Mouse (Mus musculus) bone marrow, adult 2 months (tissue): ENCODE measurements around the gene 1700020D05Rik. TPM values are rescaled to one million over a fixed set of nuclear protein-coding genes. Genes with fewer than 3 reads are reported as not detected.
"Not testable (repeated sequence)": the region's sequence is repeated elsewhere in the genome, so short reads cannot be mapped to it uniquely, and the experiment has no call there.

Experiments used
- H3K27ac ChIP-seq: fragments of 200-500 bp; 2 replicates; pipeline ENCODE4 v1.5.1; 2012; ENCODE audit warnings: low read depth, mild to moderate bottlenecking, control low read depth, inconsistent platforms, low read length; ENCODE audit not compliant: control insufficient read depth, poor library complexity, insufficient read depth
- H3K4me1 ChIP-seq: fragments of 200-500 bp; 2 replicates; pipeline ENCODE4 v1.6.1; 2011; ENCODE audit warnings: low read length; ENCODE audit not compliant: control insufficient read depth, insufficient read depth
- H3K4me3 ChIP-seq: fragments of 200-500 bp; replicated peaks from 2 replicates; pipeline ENCODE3; 2011; ENCODE audit warnings: mild to moderate bottlenecking, low read depth, low read length, control low read depth; ENCODE audit not compliant: control insufficient read depth
- CTCF ChIP-seq: fragments of 200-500 bp; IDR thresholded peaks from 2 replicates; pipeline ENCODE4 v1.5.1; 2011; ENCODE audit warnings: low read length, control low read depth; ENCODE audit not compliant: control insufficient read depth, insufficient read depth
- POLR2A ChIP-seq: fragments of 200-500 bp; IDR thresholded peaks from 2 replicates; pipeline ENCODE4 v1.6.1; 2011; ENCODE audit warnings: low read depth, mild to moderate bottlenecking, control low read depth, low read length, borderline replicate concordance; ENCODE audit not compliant: control insufficient read depth
- WGBS: fragments of 180-500 bp; shearing (Covaris S2); methylation state at CpG from one replicate; pipeline ENCODE4 v1.1.7; 2018; 5-methylcytosine and 5-hydroxymethylcytosine counted together
- polyA plus RNA-seq: library from polyadenylated mRNA; stranded (reverse); fragments of >200 nt; gene quantifications from 2 replicates; pipeline ENCODE4 v1.2.4, GENCODE M21; 2011; ENCODE audit warnings: low replicate concordance; ENCODE audit not compliant: missing spikeins, insufficient read depth, insufficient read length

The 1700020D05Rik gene
- polyA plus RNA-seq, 1 experiment = 4.0 TPM

GRCm38 (mm10) chr19:5510031-5511026 is 6.7 kb upstream of the 1700020D05Rik start, which contains the start of gene Snx32:
Gene Snx32, minus strand, starts transcription at chr19:5510538.
- H3K27ac ChIP-seq = peak within 1 kb of the TSS; percentile 83
- 2% methylated on average over 47 of the region's 47 CpGs for WGBS
- TF ChIP-seq CTCF (no peak), POLR2A (0 out of 2 replicates have a peak, but pooled peaks have one; percentile 20)
- H3K4me1 ChIP-seq = no peaks in the 10 kb centered on the region; the same call in 1 of the 2 replicates
- H3K4me3 ChIP-seq = peak within 1 kb of the TSS; percentile 72

- no peak for TF ChIP-seq POLR2A
- TF ChIP-seq CTCF = no peak
- Histone ChIP-seq H3K27ac (no peak overlapping the region), H3K4me3 (no peak overlapping the region), H3K4me1 (no peaks in the 10 kb centered on the region)
- 87% methylated on average over 2 of the region's 2 CpGs for WGBS
These were observed 3.2 kb downstream of the 1700020D05Rik start for GRCm38 (mm10) chr19:5500330-5500875.

- H3K27ac ChIP-seq = no peak overlapping the region
- 91% methylated on average over 16 of the region's 16 CpGs for WGBS
- H3K4me3 ChIP-seq = no peak overlapping the region
- TF ChIP-seq POLR2A (no peak), CTCF (no peak)
- H3K4me1 ChIP-seq = no peaks in the 10 kb centered on the region
These were observed 7.6 kb downstream of the 1700020D05Rik start for GRCm38 (mm10) chr19:5496052-5496370.

DNA sequence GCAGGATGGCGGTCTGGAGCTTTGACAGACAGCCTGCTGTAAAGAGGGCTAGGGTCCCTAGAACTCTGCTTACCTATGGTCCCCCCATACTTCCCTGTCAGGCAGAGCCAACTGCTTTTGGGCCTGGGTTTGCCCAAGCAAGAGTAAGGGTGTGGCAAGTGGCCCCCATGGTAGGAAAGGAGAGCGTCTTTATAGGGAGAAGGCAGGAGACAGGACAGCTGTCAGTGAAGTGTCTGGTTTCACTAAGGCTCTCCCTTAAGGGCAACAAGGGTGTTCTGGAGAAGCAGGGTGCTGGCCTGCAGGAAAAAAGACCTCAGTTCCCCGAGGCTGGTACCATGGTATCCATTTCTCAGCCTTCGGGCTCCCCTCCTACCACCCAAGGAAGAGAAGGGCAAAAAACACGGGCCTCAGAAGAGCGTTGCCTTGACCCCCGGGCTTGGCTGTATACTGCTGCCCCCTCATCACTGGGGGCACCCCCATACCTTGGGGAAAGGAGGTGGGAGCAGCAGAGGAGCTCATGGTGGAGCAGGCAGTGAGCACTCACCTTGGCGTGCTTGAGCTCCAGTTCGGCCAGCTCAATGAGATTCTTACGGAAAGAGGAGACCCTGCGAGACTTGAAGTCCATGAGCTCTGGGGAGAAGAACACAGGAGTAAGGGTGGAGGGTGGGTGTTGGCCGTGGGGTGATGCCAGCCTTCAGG is 8.1 kb downstream of the 1700020D05Rik start:
- no peak overlapping the region for H3K4me3 ChIP-seq
- no peaks in the 10 kb centered on the region for H3K4me1 ChIP-seq
- TF ChIP-seq POLR2A (no peak), CTCF (no peak)
- H3K27ac ChIP-seq = no peak overlapping the region
- WGBS = 87% methylated on average over 12 of the region's 12 CpGs

- Histone ChIP-seq H3K4me3 (no peak overlapping the region), H3K4me1 (no peaks in the 10 kb centered on the region), H3K27ac (no peak overlapping the region)
- 85% methylated on average over 3 of the region's 3 CpGs for WGBS
- TF ChIP-seq POLR2A (no peak), CTCF (no peak)
These were observed 9.3 kb downstream of the 1700020D05Rik start for GRCm38 (mm10) chr19:5494314-5494713.

GRCm38 (mm10) chr19:5493301-5493721 is 10.3 kb downstream of the 1700020D05Rik start:
- not testable (repeated sequence) for H3K4me1 ChIP-seq, H3K27ac ChIP-seq, H3K4me3 ChIP-seq
- WGBS = 81% methylated on average over 9 of the region's 9 CpGs

GRCm38 (mm10) chr19:5492641-5493040 is 10.9 kb downstream of the 1700020D05Rik start:
- no peak overlapping the region for H3K4me3 ChIP-seq
- 73% methylated on average over 4 of the region's 4 CpGs for WGBS
- H3K27ac ChIP-seq = no peak overlapping the region
- TF ChIP-seq POLR2A = no peak
- no peak for TF ChIP-seq CTCF
- peaks cover under 1% of the 10 kb centered on the region; the same call in 1 of the 2 replicates for H3K4me1 ChIP-seq
